Mouse (Mus musculus) heart, embryonic 14.5 days (tissue): ENCODE measurements at regions not wholly inside any gene's neighbourhood (a gene's known extent, or its start where the extent isn't known, plus 50 kb on each side); places are given as distances from the start of the nearest gene placed in this dataset.

ENCODE experiments used
- ATAC-seq: fragments of 200-750 bp; cut with Nextera tagmentation; 2 replicates; pipeline ENCODE4 v1.8.0; 2017; ENCODE audit warnings: low read depth, moderate TSS enrichment; ENCODE audit not compliant: insufficient number of reproducible peaks, insufficient read depth, low FRiP score
- H3K27ac ChIP-seq, 2 experiments: fragments of 200-500 bp in 1 of 2; fragments of 300-500 bp in 1 of 2; sonication (generic) in 1 of 2; replicated peaks in 1 of 2; 2 replicates each; pipeline ENCODE4 v1.5.1; 2012 to 2014; ENCODE audit warnings: low read depth in 2 of 2, low read length in 2 of 2, control low read depth in 1 of 2, mild to moderate bottlenecking in 1 of 2, mixed read lengths in 1 of 2; ENCODE audit not compliant: control insufficient read depth in 1 of 2, insufficient read depth in 1 of 2
- H3K27me3 ChIP-seq: fragments of 300-500 bp; sonication (generic); 2 replicates; pipeline ENCODE4 v1.6.1; 2014; ENCODE audit warnings: mild to moderate bottlenecking, low read length, control low read depth; ENCODE audit not compliant: control insufficient read depth, insufficient read depth
- H3K36me3 ChIP-seq: fragments of 300-500 bp; sonication (generic); 2 replicates; pipeline ENCODE4 v1.6.1; 2014; ENCODE audit warnings: mild to moderate bottlenecking, control low read depth, low read length, mixed read lengths; ENCODE audit not compliant: control insufficient read depth, insufficient read depth
- H3K4me1 ChIP-seq, 2 experiments: fragments of 200-500 bp in 1 of 2; fragments of 300-500 bp in 1 of 2; sonication (generic) in 1 of 2; 2 replicates each; pipeline ENCODE4 v1.6.1; 2012 to 2014; ENCODE audit warnings: low read length in 2 of 2, control low read depth in 1 of 2, mixed read lengths in 1 of 2; ENCODE audit not compliant: control insufficient read depth in 2 of 2, insufficient read depth in 2 of 2
- H3K4me2 ChIP-seq: fragments of 300-500 bp; sonication (generic); 2 replicates; pipeline ENCODE4 v1.6.1; 2014; ENCODE audit warnings: mild to moderate bottlenecking, low read length
- H3K4me3 ChIP-seq, 2 experiments: fragments of 200-500 bp in 1 of 2; fragments of 300-500 bp in 1 of 2; sonication (generic) in 1 of 2; 2 replicates each; pipeline ENCODE4 v1.5.1; 2012 to 2014; ENCODE audit warnings: low read length in 2 of 2, mild to moderate bottlenecking in 2 of 2, control low read depth in 1 of 2, low read depth in 1 of 2, moderate library complexity in 1 of 2; ENCODE audit not compliant: control insufficient read depth in 1 of 2, insufficient read depth in 1 of 2
- H3K9ac ChIP-seq: fragments of 300-500 bp; sonication (generic); 2 replicates; pipeline ENCODE4 v1.6.1; 2014; ENCODE audit warnings: mild to moderate bottlenecking, low read length
- H3K9me3 ChIP-seq: fragments of 300-500 bp; sonication (generic); 2 replicates; pipeline ENCODE4 v1.6.1; 2016; ENCODE audit warnings: low read length, control low read depth; ENCODE audit not compliant: control insufficient read depth
- WGBS: fragments of 180-500 bp; shearing (Covaris S2); extraction: QIAGEN DNeasy Blood & Tissue Kit; methylation state at CpG from one replicate; pipeline ENCODE4 v1.1.7; 2014; 5-methylcytosine and 5-hydroxymethylcytosine counted together

DNA sequence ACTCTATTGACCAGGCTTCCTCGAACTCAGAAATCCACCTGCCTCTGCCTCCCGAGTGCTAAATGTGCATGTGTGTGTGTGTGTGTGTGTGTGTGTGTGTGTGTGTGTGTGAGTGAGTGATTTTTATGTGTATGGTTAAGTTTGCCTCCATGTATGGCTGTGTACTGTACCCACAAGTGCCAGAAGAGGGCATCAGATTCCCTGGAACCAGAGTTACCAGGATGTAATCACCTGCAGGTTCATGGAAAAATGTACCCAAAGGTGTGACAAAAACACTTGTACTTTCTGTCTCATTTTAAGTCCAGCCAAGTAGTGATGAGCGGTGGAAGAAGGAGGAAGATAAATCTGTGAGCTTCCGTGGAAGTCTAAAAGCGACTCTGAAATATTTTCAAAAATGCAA, 68.2 kb upstream of the Cachd1 start:
- Histone ChIP-seq H3K9me3 (no peaks in the 10 kb centered on the region), H3K27ac (no peak overlapping the region), H3K4me1 (no peaks in the 10 kb centered on the region), H3K36me3 (no peaks in the 10 kb centered on the region), H3K27me3 (no peaks in the 10 kb centered on the region), H3K4me3 (no peak overlapping the region), H3K9ac (no peak overlapping the region), H3K4me2 (no peak overlapping the region)
- WGBS, result 94% methylated on average over 5 of the region's 5 CpGs
- no peak for ATAC-seq

DNA sequence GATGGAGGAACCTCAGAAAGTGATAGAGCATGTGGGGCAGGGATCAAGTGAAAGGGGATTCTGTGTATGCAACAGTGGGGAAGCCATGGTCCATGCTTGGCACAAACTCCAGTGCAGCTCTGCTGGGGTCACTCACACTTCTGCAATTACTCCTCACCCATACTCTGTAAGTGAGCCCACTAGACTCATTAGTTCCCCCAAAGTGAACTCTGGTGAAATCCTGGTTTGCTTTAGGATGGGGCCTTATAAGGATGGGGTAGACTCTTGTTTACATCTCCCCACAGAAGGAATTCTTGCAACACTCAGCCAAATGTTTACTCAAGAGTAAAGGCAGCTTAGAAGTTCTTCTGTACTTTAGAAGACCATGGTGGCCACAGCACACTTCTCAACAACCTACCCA, 62.2 kb upstream of the Cachd1 start:
- Histone ChIP-seq H3K36me3 (no peaks in the 10 kb centered on the region), H3K4me3 (no peak overlapping the region), H3K4me1 (no peaks in the 10 kb centered on the region), H3K27ac (no peak overlapping the region), H3K9me3 (no peaks in the 10 kb centered on the region), H3K9ac (no peak overlapping the region), H3K4me2 (no peak overlapping the region), H3K27me3 (no peaks in the 10 kb centered on the region)
- ATAC-seq, result no peak

DNA sequence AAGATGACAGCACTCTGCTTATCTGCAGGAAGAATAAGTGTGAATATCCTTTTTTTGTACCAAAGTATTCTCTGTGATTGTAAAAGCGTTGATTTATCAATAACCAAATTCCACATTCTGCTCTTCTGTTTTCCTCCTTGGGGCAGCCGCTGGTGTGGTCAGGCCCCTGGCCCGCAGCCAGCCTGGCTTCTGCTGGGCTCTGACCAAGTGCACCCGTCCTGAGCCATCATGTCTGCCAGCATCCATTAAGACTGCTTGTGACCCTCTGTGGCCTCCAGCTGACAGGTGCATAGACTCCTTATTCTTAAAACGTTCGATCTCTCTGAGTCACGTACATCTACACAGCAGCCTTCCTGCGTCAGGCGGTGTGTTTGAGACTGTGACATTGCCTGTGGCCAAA, 58.9 kb upstream of the Cachd1 start:
- H3K9me3 ChIP-seq, result no peaks in the 10 kb centered on the region
- H3K36me3 ChIP-seq, result no peaks in the 10 kb centered on the region
- H3K4me1 ChIP-seq, result no peaks in the 10 kb centered on the region
- 85% methylated on average over 9 of the region's 9 CpGs for WGBS
- H3K9ac ChIP-seq, result no peak overlapping the region
- no peak for ATAC-seq
- no peak overlapping the region for H3K4me3 ChIP-seq
- no peaks in the 10 kb centered on the region for H3K27me3 ChIP-seq
- H3K4me2 ChIP-seq, result no peak overlapping the region
- no peak overlapping the region for H3K27ac ChIP-seq

DNA sequence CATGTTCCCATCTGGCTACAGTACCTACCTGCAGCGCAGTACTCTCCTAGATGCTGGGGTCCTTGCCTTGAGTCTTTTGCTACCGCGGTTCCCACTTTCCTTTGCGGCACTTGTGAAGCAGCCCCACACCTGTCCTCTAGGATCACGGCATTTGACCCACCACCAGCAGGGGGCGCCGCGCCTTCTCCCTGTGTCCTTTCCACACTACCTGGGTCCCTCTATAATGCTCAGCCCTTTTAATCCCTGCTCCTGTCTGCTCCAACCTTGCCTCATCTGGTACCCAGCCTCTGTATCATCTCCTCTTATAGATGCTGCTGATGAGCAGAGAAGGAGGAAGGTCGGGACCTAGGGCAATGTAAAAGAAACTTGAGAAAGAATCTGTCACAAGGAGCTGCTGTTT, 53.9 kb upstream of the Cachd1 start:
- no peak overlapping the region for H3K4me2 ChIP-seq
- WGBS, result 17% methylated on average over 9 of the region's 9 CpGs
- no peak overlapping the region for H3K4me3 ChIP-seq
- ATAC-seq, result no peak
- H3K27ac ChIP-seq, result no peak overlapping the region
- no peaks in the 10 kb centered on the region for H3K4me1 ChIP-seq
- no peaks in the 10 kb centered on the region for H3K36me3 ChIP-seq
- H3K27me3 ChIP-seq, result no peaks in the 10 kb centered on the region
- H3K9ac ChIP-seq, result no peak overlapping the region
- H3K9me3 ChIP-seq, result no peaks in the 10 kb centered on the region

DNA sequence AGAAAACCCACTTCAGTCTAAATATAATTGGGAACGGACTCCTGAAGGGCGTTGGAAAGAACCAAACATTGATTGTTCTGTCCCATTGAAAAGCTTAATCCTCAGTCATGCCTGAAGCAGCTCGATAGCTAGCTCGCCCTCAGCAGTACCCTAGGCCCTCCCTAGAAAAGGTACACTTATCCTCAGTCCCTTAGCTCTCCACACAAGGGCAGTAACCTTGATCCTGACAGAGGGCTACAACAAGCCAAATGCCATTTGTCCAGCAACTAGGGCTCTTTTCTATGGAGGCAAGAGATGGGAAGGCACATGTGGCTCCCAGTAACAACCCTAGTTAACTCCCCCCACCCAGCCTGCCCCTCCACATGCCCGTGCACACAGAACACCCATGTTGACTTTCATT, 53.4 kb upstream of the Cachd1 start:
- no peaks in the 10 kb centered on the region for H3K4me1 ChIP-seq
- WGBS, result 69% methylated on average over 5 of the region's 5 CpGs

DNA sequence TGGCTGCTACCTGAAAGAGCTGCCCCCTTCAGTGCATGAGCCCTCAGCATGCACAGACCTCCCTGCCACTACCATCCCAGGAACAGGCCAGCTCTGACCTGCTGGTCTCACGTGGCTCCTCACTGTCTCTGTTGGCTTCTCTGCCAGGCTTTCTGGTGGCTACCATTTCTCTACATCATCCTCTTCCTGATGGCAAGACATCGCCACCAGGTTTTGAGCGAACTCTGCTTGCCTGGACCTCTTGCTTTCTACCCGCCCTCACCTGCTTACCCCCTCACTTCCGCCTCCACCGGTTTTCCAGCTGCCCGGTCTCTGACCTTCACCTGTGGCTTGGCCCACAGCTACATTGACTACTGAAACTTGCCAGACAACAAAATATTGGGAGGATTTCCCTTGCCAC, 50.7 kb upstream of the Cachd1 start:
- Histone ChIP-seq H3K27ac (no peak overlapping the region), H3K9me3 (no peaks in the 10 kb centered on the region), H3K4me2 (no peak overlapping the region), H3K4me3 (no peak overlapping the region), H3K27me3 (no peaks in the 10 kb centered on the region), H3K4me1 (no peaks in the 10 kb centered on the region), H3K36me3 (no peaks in the 10 kb centered on the region), H3K9ac (no peak overlapping the region)
- no peak for ATAC-seq
- WGBS, result 90% methylated on average over 7 of the region's 7 CpGs

More for the DNA sequence above, 53.4 kb upstream of the Cachd1 start:
- no peaks in the 10 kb centered on the region for H3K9me3 ChIP-seq
- H3K27me3 ChIP-seq, result no peaks in the 10 kb centered on the region
- no peak overlapping the region for H3K9ac ChIP-seq
- H3K4me3 ChIP-seq, result no peak overlapping the region
- no peak overlapping the region for H3K4me2 ChIP-seq
- no peak overlapping the region for H3K27ac ChIP-seq
- H3K36me3 ChIP-seq, result no peaks in the 10 kb centered on the region
- no peak for ATAC-seq

DNA sequence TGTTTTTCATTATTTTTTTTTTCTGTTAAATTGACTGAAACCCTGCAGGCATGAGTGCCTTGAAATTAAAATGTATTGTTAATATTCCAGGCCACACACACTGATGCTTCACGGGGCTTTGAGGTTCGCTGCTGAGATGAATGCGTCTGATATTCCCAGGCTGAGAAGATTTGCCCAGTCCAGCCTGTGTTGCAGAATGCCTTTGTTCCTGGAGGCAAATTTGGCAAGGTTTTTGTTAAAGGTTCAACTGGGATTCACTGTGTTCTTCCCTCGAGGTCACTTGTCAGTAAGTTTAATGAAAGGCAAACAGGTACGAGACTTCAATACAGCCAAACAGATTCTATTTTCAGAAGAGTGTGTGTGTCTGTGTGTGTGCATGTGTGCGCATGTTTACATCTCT, 50.0 kb upstream of the Cachd1 start:
- Histone ChIP-seq H3K9ac (no peak overlapping the region), H3K27ac (no peak overlapping the region), H3K27me3 (no peaks in the 10 kb centered on the region), H3K9me3 (no peaks in the 10 kb centered on the region), H3K4me3 (no peak overlapping the region), H3K4me2 (no peak overlapping the region), H3K36me3 (no peaks in the 10 kb centered on the region), H3K4me1 (no peaks in the 10 kb centered on the region)
- ATAC-seq, result no peak
- 73% methylated on average over 6 of the region's 6 CpGs for WGBS
